Mouse (Mus musculus): ENCODE measurements around the gene Msgn1. TPM values are rescaled to one million over a fixed set of nuclear protein-coding genes. Genes with fewer than 3 reads are reported as not detected.

Gene Msgn1
- polyA plus RNA-seq, 1 experiment from 2014 or later = not detected

GRCm38 (mm10) chr12:11223090-11223489 lies 14.3 kb upstream of the Msgn1 start:
- DNase-seq (ENCODE audit: low spot score) = no peak
- Histone ChIP-seq H3K9me3 (ENCODE audit: control insufficient read depth, low read length) (no peaks in the 10 kb centered on the region), H3K4me3 (ENCODE audit: low read depth, low read length) (no peak overlapping the region), H3K36me3 (ENCODE audit: control insufficient read depth, insufficient read depth, low read length) (no peaks in the 10 kb centered on the region), H3K27ac (replicated peaks; ENCODE audit: low read depth, low read length) (no peak overlapping the region), H3K4me1 (ENCODE audit: control insufficient read depth, insufficient read depth, low read length) (peaks cover 4% of the 10 kb centered on the region; the same call in 1 of the 2 replicates), H3K27me3 (ENCODE audit: control insufficient read depth, insufficient read depth, low read length) (no peaks in the 10 kb centered on the region), H3K4me2 (ENCODE audit: low read depth, severe bottlenecking) (no peak overlapping the region), H3K9ac (ENCODE audit: low read length) (no peak overlapping the region)
- 88% methylated on average over 10 of the region's 10 CpGs for WGBS
- no peak for ATAC-seq (ENCODE audit: insufficient number of reproducible peaks, low FRiP score, low TSS enrichment, low read depth)

GRCm38 (mm10) chr12:11222566-11222965 lies 13.8 kb upstream of the Msgn1 start:
- WGBS = 70% methylated on average over 3 of the region's 3 CpGs
- no peak overlapping the region for H3K4me2 ChIP-seq (ENCODE audit: low read depth, severe bottlenecking)
- H3K4me1 ChIP-seq (ENCODE audit: control insufficient read depth, insufficient read depth, low read length) = peaks cover 4% of the 10 kb centered on the region; the same call in 1 of the 2 replicates
- H3K36me3 ChIP-seq (ENCODE audit: control insufficient read depth, insufficient read depth, low read length) = no peaks in the 10 kb centered on the region
- no peaks in the 10 kb centered on the region for H3K27me3 ChIP-seq (ENCODE audit: control insufficient read depth, insufficient read depth, low read length)
- ATAC-seq (ENCODE audit: insufficient number of reproducible peaks, low FRiP score, low TSS enrichment, low read depth) = no peak
- H3K4me3 ChIP-seq (ENCODE audit: low read depth, low read length) = no peak overlapping the region
- no peak for DNase-seq (ENCODE audit: low spot score)
- no peak overlapping the region for H3K9ac ChIP-seq (ENCODE audit: low read length)
- H3K27ac ChIP-seq (replicated peaks; ENCODE audit: low read depth, low read length) = no peak overlapping the region
- H3K9me3 ChIP-seq (ENCODE audit: control insufficient read depth, low read length) = no peaks in the 10 kb centered on the region

GRCm38 (mm10) chr12:11221524-11222330 lies 13.0 kb upstream of the Msgn1 start:
- H3K27me3 ChIP-seq (ENCODE audit: control insufficient read depth, insufficient read depth, low read length) = no peaks in the 10 kb centered on the region
- peak overlapping the region; percentile 70 for H3K27ac ChIP-seq (replicated peaks; ENCODE audit: low read depth, low read length)
- peaks cover 4% of the 10 kb centered on the region; the same call in 1 of the 2 replicates for H3K4me1 ChIP-seq (ENCODE audit: control insufficient read depth, insufficient read depth, low read length)
- 31% methylated on average over 20 of the region's 20 CpGs for whole genome bisulfite sequencing
- DNase-seq (ENCODE audit: low spot score) = peak; percentile 75
- no peaks in the 10 kb centered on the region for H3K36me3 ChIP-seq (ENCODE audit: control insufficient read depth, insufficient read depth, low read length)
- H3K4me3 ChIP-seq (ENCODE audit: low read depth, low read length) = no peak overlapping the region
- ATAC-seq (ENCODE audit: insufficient number of reproducible peaks, low FRiP score, low TSS enrichment, low read depth) = peak; percentile 90
- 0 out of 2 replicates have a peak overlapping the region, but pooled peaks have one; percentile 24 for H3K9ac ChIP-seq (ENCODE audit: low read length)
- no peaks in the 10 kb centered on the region for H3K9me3 ChIP-seq (ENCODE audit: control insufficient read depth, low read length)
- no peak overlapping the region; the same call in 1 of the 2 replicates for H3K4me2 ChIP-seq (ENCODE audit: low read depth, severe bottlenecking)

- DNase-seq (ENCODE audit: low spot score) (no peak), ATAC-seq (ENCODE audit: insufficient number of reproducible peaks, low FRiP score, low TSS enrichment, low read depth) (no peak)
- Histone ChIP-seq H3K4me3 (ENCODE audit: low read depth, low read length) (no peak overlapping the region), H3K27me3 (ENCODE audit: control insufficient read depth, insufficient read depth, low read length) (no peaks in the 10 kb centered on the region), H3K36me3 (ENCODE audit: control insufficient read depth, insufficient read depth, low read length) (no peaks in the 10 kb centered on the region), H3K27ac (replicated peaks; ENCODE audit: low read depth, low read length) (no peak overlapping the region), H3K4me2 (ENCODE audit: low read depth, severe bottlenecking) (no peak overlapping the region), H3K9ac (ENCODE audit: low read length) (no peak overlapping the region), H3K4me1 (ENCODE audit: control insufficient read depth, insufficient read depth, low read length) (peaks cover 4% of the 10 kb centered on the region; the same call in 1 of the 2 replicates), H3K9me3 (ENCODE audit: control insufficient read depth, low read length) (no peaks in the 10 kb centered on the region)
- 38% methylated on average over 7 of the region's 7 CpGs for whole genome bisulfite sequencing
These were observed 9.0 kb upstream of the Msgn1 start for GRCm38 (mm10) chr12:11217726-11218250.

- DNase-seq (ENCODE audit: low spot score) (no peak), ATAC-seq (ENCODE audit: insufficient number of reproducible peaks, low FRiP score, low TSS enrichment, low read depth) (no peak)
- no peak overlapping the region for H3K27ac ChIP-seq (replicated peaks; ENCODE audit: low read depth, low read length)
- H3K9ac ChIP-seq (ENCODE audit: low read length) = no peak overlapping the region
- H3K4me2 ChIP-seq (ENCODE audit: low read depth, severe bottlenecking) = no peak overlapping the region
- no peak overlapping the region for H3K4me3 ChIP-seq (ENCODE audit: low read depth, low read length)
- no peaks in the 10 kb centered on the region for H3K9me3 ChIP-seq (ENCODE audit: control insufficient read depth, low read length)
- peaks cover 1% of the 10 kb centered on the region; the same call in 1 of the 2 replicates for H3K4me1 ChIP-seq (ENCODE audit: control insufficient read depth, insufficient read depth, low read length)
- no peaks in the 10 kb centered on the region for H3K36me3 ChIP-seq (ENCODE audit: control insufficient read depth, insufficient read depth, low read length)
- H3K27me3 ChIP-seq (ENCODE audit: control insufficient read depth, insufficient read depth, low read length) = no peaks in the 10 kb centered on the region
- WGBS = 75% methylated on average over 3 of the region's 3 CpGs
These were observed 7.7 kb upstream of the Msgn1 start for GRCm38 (mm10) chr12:11216454-11216853.

- ATAC-seq (ENCODE audit: insufficient number of reproducible peaks, low FRiP score, low TSS enrichment, low read depth) (no peak), DNase-seq (ENCODE audit: low spot score) (no peak)
- H3K4me3 ChIP-seq (ENCODE audit: low read depth, low read length) = no peak overlapping the region
- H3K9me3 ChIP-seq (ENCODE audit: control insufficient read depth, low read length) = no peaks in the 10 kb centered on the region
- no peaks in the 10 kb centered on the region for H3K36me3 ChIP-seq (ENCODE audit: control insufficient read depth, insufficient read depth, low read length)
- no peaks in the 10 kb centered on the region for H3K27me3 ChIP-seq (ENCODE audit: control insufficient read depth, insufficient read depth, low read length)
- no peak overlapping the region for H3K4me2 ChIP-seq (ENCODE audit: low read depth, severe bottlenecking)
- no peaks in the 10 kb centered on the region for H3K4me1 ChIP-seq (ENCODE audit: control insufficient read depth, insufficient read depth, low read length)
- no peak overlapping the region for H3K9ac ChIP-seq (ENCODE audit: low read length)
- 91% methylated on average over 2 of the region's 2 CpGs for WGBS
- H3K27ac ChIP-seq (replicated peaks; ENCODE audit: low read depth, low read length) = no peak overlapping the region
These were observed 6.8 kb upstream of the Msgn1 start for GRCm38 (mm10) chr12:11215555-11215954.

- H3K36me3 ChIP-seq (ENCODE audit: control insufficient read depth, insufficient read depth, low read length) = no peaks in the 10 kb centered on the region
- no peaks in the 10 kb centered on the region for H3K4me1 ChIP-seq (ENCODE audit: control insufficient read depth, insufficient read depth, low read length)
- no peak for DNase-seq (ENCODE audit: low spot score)
- no peak overlapping the region for H3K4me2 ChIP-seq (ENCODE audit: low read depth, severe bottlenecking)
- H3K27ac ChIP-seq (replicated peaks; ENCODE audit: low read depth, low read length) = no peak overlapping the region
- ATAC-seq (ENCODE audit: insufficient number of reproducible peaks, low FRiP score, low TSS enrichment, low read depth) = no peak
- no peaks in the 10 kb centered on the region for H3K27me3 ChIP-seq (ENCODE audit: control insufficient read depth, insufficient read depth, low read length)
- no peaks in the 10 kb centered on the region for H3K9me3 ChIP-seq (ENCODE audit: control insufficient read depth, low read length)
- H3K9ac ChIP-seq (ENCODE audit: low read length) = no peak overlapping the region
- H3K4me3 ChIP-seq (ENCODE audit: low read depth, low read length) = no peak overlapping the region
These were observed 6.0 kb upstream of the Msgn1 start for GRCm38 (mm10) chr12:11214776-11215175.

- Histone ChIP-seq H3K4me1 (ENCODE audit: control insufficient read depth, insufficient read depth, low read length) (no peaks in the 10 kb centered on the region), H3K27ac (replicated peaks; ENCODE audit: low read depth, low read length) (no peak overlapping the region), H3K9me3 (ENCODE audit: control insufficient read depth, low read length) (no peaks in the 10 kb centered on the region), H3K27me3 (ENCODE audit: control insufficient read depth, insufficient read depth, low read length) (no peaks in the 10 kb centered on the region), H3K9ac (ENCODE audit: low read length) (no peak overlapping the region), H3K36me3 (ENCODE audit: control insufficient read depth, insufficient read depth, low read length) (no peaks in the 10 kb centered on the region), H3K4me2 (ENCODE audit: low read depth, severe bottlenecking) (no peak overlapping the region), H3K4me3 (ENCODE audit: low read depth, low read length) (no peak overlapping the region)
- ATAC-seq (ENCODE audit: insufficient number of reproducible peaks, low FRiP score, low TSS enrichment, low read depth) (no peak), DNase-seq (ENCODE audit: low spot score) (no peak)
- 54% methylated on average over 1 of the region's 1 CpGs for WGBS
These were observed 4.1 kb upstream of the Msgn1 start for GRCm38 (mm10) chr12:11212881-11213280.
